Mouse (Mus musculus): ENCODE data around the gene Guk1. TPM values are rescaled to one million over a fixed set of nuclear protein-coding genes. Genes with fewer than 3 reads are reported as not detected.

The Guk1 gene
- polyA plus RNA-seq, 1 experiment from 2014 or later: 130 TPM

GRCm38 (mm10) chr11:59208153-59208831 lies 16.3 kb upstream of the Guk1 start, which contains the start of gene 2310033P09Rik:
Gene 2310033P09Rik, plus strand, starts transcription at chr11:59208321.
- no peaks in the 10 kb centered on the region for H3K9me3 ChIP-seq (ENCODE audit: control insufficient read depth, low read depth, low read length)
- H3K4me1 ChIP-seq (ENCODE audit: control insufficient read depth, insufficient read depth, low read length): peaks cover 5% of the 10 kb centered on the region; the same call in 1 of the 2 replicates
- peak within 1 kb of the TSS; percentile 91 for H3K27ac ChIP-seq (ENCODE audit: low read length)
- peak within 1 kb of the TSS; percentile 66 for H3K4me2 ChIP-seq (replicated peaks; ENCODE audit: low read depth, low read length)
- peak within 1 kb of the TSS; percentile 90 for H3K9ac ChIP-seq (replicated peaks; ENCODE audit: low read depth, low read length)
- WGBS: under 1% methylated on average over 67 of the region's 67 CpGs
- no peaks in the 10 kb centered on the region for H3K27me3 ChIP-seq (ENCODE audit: control insufficient read depth, insufficient read depth, low read length)
- H3K36me3 ChIP-seq (ENCODE audit: control insufficient read depth, insufficient read depth, low read length): peaks cover 40% of the 10 kb centered on the region
- ATAC-seq (ENCODE audit: insufficient number of reproducible peaks, insufficient read depth, low FRiP score, low read depth): peak; percentile 86
- peak within 1 kb of the TSS; percentile 90 for H3K4me3 ChIP-seq (ENCODE audit: low read depth, low read length)

- Histone ChIP-seq H3K27me3 (ENCODE audit: control insufficient read depth, insufficient read depth, low read length) (no peaks in the 10 kb centered on the region), H3K36me3 (ENCODE audit: control insufficient read depth, insufficient read depth, low read length) (peaks cover 16% of the 10 kb centered on the region; the same call in 1 of the 2 replicates), H3K4me3 (ENCODE audit: low read depth, low read length) (peak within 1 kb of the TSS; percentile 55), H3K9ac (replicated peaks; ENCODE audit: low read depth, low read length) (peak within 1 kb of the TSS; percentile 53), H3K4me2 (replicated peaks; ENCODE audit: low read depth, low read length) (peak within 1 kb of the TSS; percentile 86), H3K9me3 (ENCODE audit: control insufficient read depth, low read depth, low read length) (no peaks in the 10 kb centered on the region), H3K27ac (ENCODE audit: low read length) (peak within 1 kb of the TSS; percentile 34; the same call in 1 of the 2 replicates), H3K4me1 (ENCODE audit: control insufficient read depth, insufficient read depth, low read length) (peaks cover 13% of the 10 kb centered on the region)
- WGBS: under 1% methylated on average over 63 of the region's 63 CpGs
- peak; percentile 89 for ATAC-seq (ENCODE audit: insufficient number of reproducible peaks, insufficient read depth, low FRiP score, low read depth)
Observed at GRCm38 (mm10) chr11:59202081-59202995, 10.3 kb upstream of the Guk1 start, which contains the start of gene Mrpl55. Gene Mrpl55, plus strand, starts transcription at chr11:59202486.

- Histone ChIP-seq H3K4me3 (ENCODE audit: low read depth, low read length) (peak overlapping the region; percentile 55), H3K36me3 (ENCODE audit: control insufficient read depth, insufficient read depth, low read length) (peaks cover 16% of the 10 kb centered on the region; the same call in 1 of the 2 replicates), H3K9me3 (ENCODE audit: control insufficient read depth, low read depth, low read length) (no peaks in the 10 kb centered on the region), H3K27ac (ENCODE audit: low read length) (peak overlapping the region; percentile 34; the same call in 1 of the 2 replicates), H3K9ac (replicated peaks; ENCODE audit: low read depth, low read length) (peak overlapping the region; percentile 33), H3K4me2 (replicated peaks; ENCODE audit: low read depth, low read length) (peak overlapping the region; percentile 78), H3K4me1 (ENCODE audit: control insufficient read depth, insufficient read depth, low read length) (peaks cover 13% of the 10 kb centered on the region), H3K27me3 (ENCODE audit: control insufficient read depth, insufficient read depth, low read length) (no peaks in the 10 kb centered on the region)
- WGBS: 30% methylated on average over 16 of the region's 16 CpGs
- no peak for ATAC-seq (ENCODE audit: insufficient number of reproducible peaks, insufficient read depth, low FRiP score, low read depth)
Observed at GRCm38 (mm10) chr11:59201216-59202002, 9.4 kb upstream of the Guk1 start.

- Histone ChIP-seq H3K4me1 (ENCODE audit: control insufficient read depth, insufficient read depth, low read length) (peaks cover 4% of the 10 kb centered on the region; the same call in 1 of the 2 replicates), H3K9ac (replicated peaks; ENCODE audit: low read depth, low read length) (no peak overlapping the region), H3K9me3 (ENCODE audit: control insufficient read depth, low read depth, low read length) (no peaks in the 10 kb centered on the region), H3K27me3 (ENCODE audit: control insufficient read depth, insufficient read depth, low read length) (no peaks in the 10 kb centered on the region), H3K4me2 (replicated peaks; ENCODE audit: low read depth, low read length) (no peak overlapping the region), H3K27ac (ENCODE audit: low read length) (no peak overlapping the region), H3K36me3 (ENCODE audit: control insufficient read depth, insufficient read depth, low read length) (no peaks in the 10 kb centered on the region; the same call in 1 of the 2 replicates), H3K4me3 (ENCODE audit: low read depth, low read length) (no peak overlapping the region)
- no peak for ATAC-seq (ENCODE audit: insufficient number of reproducible peaks, insufficient read depth, low FRiP score, low read depth)
Observed at GRCm38 (mm10) chr11:59196230-59196629, 4.2 kb upstream of the Guk1 start.

- Histone ChIP-seq H3K4me1 (ENCODE audit: control insufficient read depth, insufficient read depth, low read length) (peaks cover 3% of the 10 kb centered on the region; the same call in 1 of the 2 replicates), H3K27me3 (ENCODE audit: control insufficient read depth, insufficient read depth, low read length) (no peaks in the 10 kb centered on the region), H3K4me2 (replicated peaks; ENCODE audit: low read depth, low read length) (peak overlapping the region; percentile 70), H3K36me3 (ENCODE audit: control insufficient read depth, insufficient read depth, low read length) (peaks cover 2% of the 10 kb centered on the region; the same call in 1 of the 2 replicates), H3K9ac (replicated peaks; ENCODE audit: low read depth, low read length) (peak overlapping the region; percentile 61), H3K27ac (ENCODE audit: low read length) (peak overlapping the region; percentile 90), H3K9me3 (ENCODE audit: control insufficient read depth, low read depth, low read length) (no peaks in the 10 kb centered on the region), H3K4me3 (ENCODE audit: low read depth, low read length) (peak overlapping the region; percentile 66)
- under 1% methylated on average over 50 of the region's 59 CpGs for WGBS
- peak; percentile 94 for ATAC-seq (ENCODE audit: insufficient number of reproducible peaks, insufficient read depth, low FRiP score, low read depth)
Observed at GRCm38 (mm10) chr11:59191231-59192058, 567 bp downstream of the Guk1 start.

- Histone ChIP-seq H3K27me3 (ENCODE audit: control insufficient read depth, insufficient read depth, low read length) (no peaks in the 10 kb centered on the region), H3K9me3 (ENCODE audit: control insufficient read depth, low read depth, low read length) (no peaks in the 10 kb centered on the region), H3K4me3 (ENCODE audit: low read depth, low read length) (no peak overlapping the region), H3K4me1 (ENCODE audit: control insufficient read depth, insufficient read depth, low read length) (peaks cover 6% of the 10 kb centered on the region; the same call in 1 of the 2 replicates), H3K27ac (ENCODE audit: low read length) (no peak overlapping the region), H3K9ac (replicated peaks; ENCODE audit: low read depth, low read length) (no peak overlapping the region), H3K4me2 (replicated peaks; ENCODE audit: low read depth, low read length) (no peak overlapping the region), H3K36me3 (ENCODE audit: control insufficient read depth, insufficient read depth, low read length) (peaks cover 12% of the 10 kb centered on the region; the same call in 1 of the 2 replicates)
- 58% methylated on average over 6 of the region's 6 CpGs for WGBS
- ATAC-seq (ENCODE audit: insufficient number of reproducible peaks, insufficient read depth, low FRiP score, low read depth): no peak
Observed at GRCm38 (mm10) chr11:59187706-59188105, 4.3 kb downstream of the Guk1 start.

GRCm38 (mm10) chr11:59185490-59185889 lies 6.5 kb downstream of the Guk1 start:
- H3K27ac ChIP-seq (ENCODE audit: low read length): no peak overlapping the region
- no peak overlapping the region for H3K4me2 ChIP-seq (replicated peaks; ENCODE audit: low read depth, low read length)
- H3K4me1 ChIP-seq (ENCODE audit: control insufficient read depth, insufficient read depth, low read length): 0 out of 2 replicates have a peak, but pooled peaks cover 2% of the 10 kb centered on the region
- peaks cover 12% of the 10 kb centered on the region; the same call in 1 of the 2 replicates for H3K36me3 ChIP-seq (ENCODE audit: control insufficient read depth, insufficient read depth, low read length)
- WGBS: 85% methylated on average over 5 of the region's 5 CpGs
- H3K27me3 ChIP-seq (ENCODE audit: control insufficient read depth, insufficient read depth, low read length): no peaks in the 10 kb centered on the region
- ATAC-seq (ENCODE audit: insufficient number of reproducible peaks, insufficient read depth, low FRiP score, low read depth): no peak
- no peak overlapping the region for H3K4me3 ChIP-seq (ENCODE audit: low read depth, low read length)
- H3K9ac ChIP-seq (replicated peaks; ENCODE audit: low read depth, low read length): no peak overlapping the region
- no peaks in the 10 kb centered on the region for H3K9me3 ChIP-seq (ENCODE audit: control insufficient read depth, low read depth, low read length)

Data from stomach, embryonic 14.5 days (tissue).